Mouse (Mus musculus): ENCODE data around the gene Hist1h1d.
"Not testable (repeated sequence)": the region's sequence is repeated elsewhere in the genome, so short reads cannot be mapped to it uniquely, and the experiment has no call there.

The Hist1h1d gene

GRCm38 (mm10) chr13:23536076-23536822, 16.8 kb upstream of the Hist1h1d start:
- no peak for TF ChIP-seq GATA4 (IDR thresholded peaks at IDR 0.05; ENCODE audit: insufficient replicate concordance, low read length)

DNA sequence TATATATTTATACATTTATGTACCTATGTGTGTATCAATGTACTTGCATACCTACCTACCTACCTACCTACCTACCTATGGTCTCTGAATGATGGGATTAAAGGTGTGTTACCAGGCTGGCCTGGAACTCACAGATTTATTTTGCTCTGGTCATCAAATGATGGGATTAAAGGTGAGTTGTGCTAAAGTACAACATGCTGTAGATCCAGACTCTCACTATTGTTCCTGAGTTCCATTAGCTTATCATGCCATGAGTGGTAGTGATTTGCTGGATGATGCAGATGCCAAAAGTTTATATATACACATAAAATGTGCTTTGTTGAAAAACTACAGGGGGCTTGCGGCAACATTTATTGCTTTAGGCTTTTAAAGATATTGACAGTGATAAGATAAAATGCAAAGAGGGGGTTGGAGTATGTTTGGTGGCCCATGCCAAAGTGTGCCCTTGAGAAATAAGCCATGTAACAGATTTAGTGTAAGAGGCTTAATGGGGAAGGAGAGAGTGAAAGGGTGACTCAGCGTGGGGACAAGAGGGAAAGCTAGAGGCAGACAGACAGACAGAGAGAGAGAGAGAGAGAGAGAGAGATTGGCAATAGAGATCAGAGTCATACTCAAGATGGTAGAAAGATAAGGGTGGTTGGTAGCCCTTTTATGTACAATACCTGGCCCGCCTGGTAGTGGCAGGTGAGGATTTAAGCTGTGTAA, 15.9 kb upstream of the Hist1h1d start:
- TF ChIP-seq GATA4 (IDR thresholded peaks at IDR 0.05; ENCODE audit: insufficient replicate concordance, low read length): no peak

DNA sequence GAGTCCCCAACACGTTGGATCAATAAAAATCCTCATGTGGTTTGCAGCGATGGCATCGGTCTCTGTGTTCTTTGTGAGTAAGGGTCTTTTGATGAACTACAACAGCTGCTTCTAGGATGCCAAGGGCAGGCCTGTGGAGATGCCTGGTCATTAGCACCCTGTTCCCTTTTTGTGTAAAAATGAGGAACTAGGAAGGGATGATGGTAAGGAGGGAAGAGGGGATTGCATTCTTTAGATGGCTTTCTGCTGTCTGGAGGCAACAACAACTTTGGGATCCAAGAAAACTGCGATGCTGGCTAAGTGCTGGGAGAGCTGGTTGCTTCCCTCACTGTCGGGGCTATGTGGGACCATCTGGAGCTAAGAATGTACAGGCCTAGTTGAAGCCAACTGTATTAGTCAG, 14.8 kb upstream of the Hist1h1d start:
- TF ChIP-seq GATA4 (IDR thresholded peaks at IDR 0.05; ENCODE audit: insufficient replicate concordance, low read length): no peak

GRCm38 (mm10) chr13:23541497-23541896, 11.6 kb upstream of the Hist1h1d start:
- TF ChIP-seq GATA4 (IDR thresholded peaks at IDR 0.05; ENCODE audit: insufficient replicate concordance, low read length): no peak

DNA sequence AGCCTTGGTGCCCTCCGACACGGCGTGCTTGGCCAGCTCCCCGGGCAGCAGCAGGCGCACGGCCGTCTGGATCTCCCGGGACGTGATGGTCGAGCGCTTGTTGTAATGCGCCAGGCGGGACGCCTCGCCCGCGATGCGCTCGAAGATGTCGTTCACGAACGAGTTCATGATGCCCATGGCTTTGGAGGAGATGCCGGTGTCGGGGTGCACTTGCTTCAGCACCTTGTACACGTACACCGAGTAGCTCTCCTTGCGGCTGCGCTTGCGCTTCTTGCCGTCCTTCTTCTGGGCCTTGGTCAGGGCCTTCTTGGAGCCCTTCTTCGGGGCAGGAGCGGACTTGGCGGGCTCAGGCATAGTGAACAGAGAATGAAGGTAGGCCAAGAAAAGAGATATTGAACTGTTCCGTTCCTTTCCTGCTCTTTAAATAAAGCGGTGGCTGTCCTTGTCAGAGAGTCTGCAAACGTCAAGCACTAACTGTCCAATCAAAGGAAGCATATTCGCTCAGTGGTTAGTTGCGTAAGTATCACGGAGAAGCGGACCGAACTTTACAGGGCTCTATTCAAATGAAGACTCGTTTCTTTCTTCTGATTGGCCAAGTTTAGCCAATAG, 10.0 kb upstream of the Hist1h1d start, which contains the start of gene Hist1h2bh:
Hist1h2bh (minus strand) TSS at position 394 of the 609 bp plus-strand sequence.
- not testable (repeated sequence) for TF ChIP-seq GATA4 (IDR thresholded peaks at IDR 0.05; ENCODE audit: insufficient replicate concordance, low read length)

DNA sequence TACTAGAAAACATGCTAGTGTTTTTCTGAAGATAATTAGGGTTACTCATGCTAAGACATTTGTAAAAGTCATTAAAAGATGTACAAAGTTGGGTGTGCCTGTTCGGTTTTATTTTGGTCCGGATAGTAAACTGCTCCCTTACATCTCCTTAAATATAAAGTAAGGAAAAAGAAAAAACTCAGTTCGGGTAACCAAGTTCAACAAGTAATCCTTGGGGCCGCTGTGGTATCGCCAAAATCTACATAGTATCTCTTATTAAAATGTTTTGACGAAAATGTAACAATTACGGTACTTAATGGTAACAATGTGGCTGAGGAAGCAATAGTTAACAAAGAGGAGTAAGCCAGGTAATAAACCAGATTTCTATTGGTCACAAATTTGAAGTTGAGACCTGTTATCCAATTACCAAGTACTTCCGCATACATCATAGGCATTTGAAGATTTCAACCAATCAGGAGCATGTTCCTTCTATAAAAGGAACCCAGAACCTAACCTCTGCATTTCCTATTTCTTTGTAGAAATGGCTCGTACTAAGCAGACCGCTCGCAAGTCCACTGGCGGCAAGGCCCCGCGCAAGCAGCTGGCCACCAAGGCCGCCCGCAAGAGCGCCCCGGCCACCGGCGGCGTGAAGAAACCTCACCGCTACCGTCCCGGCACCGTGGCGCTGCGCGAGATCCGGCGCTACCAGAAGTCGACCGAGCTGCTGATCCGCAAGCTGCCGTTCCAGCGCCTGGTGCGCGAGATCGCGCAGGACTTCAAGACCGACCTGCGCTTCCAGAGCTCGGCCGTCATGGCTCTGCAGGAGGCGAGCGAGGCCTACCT, 8.9 kb upstream of the Hist1h1d start, which contains the start of gene Hist1h3f:
Hist1h3f (plus strand) TSS at position 88 of the 822 bp plus-strand sequence.
- TF ChIP-seq GATA4 (IDR thresholded peaks at IDR 0.05; ENCODE audit: insufficient replicate concordance, low read length): no peak

GRCm38 (mm10) chr13:23546694-23547093, 6.4 kb upstream of the Hist1h1d start:
- no peak for TF ChIP-seq GATA4 (IDR thresholded peaks at IDR 0.05; ENCODE audit: insufficient replicate concordance, low read length)

- TF ChIP-seq GATA4 (IDR thresholded peaks at IDR 0.05; ENCODE audit: insufficient replicate concordance, low read length): no peak
These were observed 2.3 kb upstream of the Hist1h1d start for GRCm38 (mm10) chr13:23550761-23551145.

DNA sequence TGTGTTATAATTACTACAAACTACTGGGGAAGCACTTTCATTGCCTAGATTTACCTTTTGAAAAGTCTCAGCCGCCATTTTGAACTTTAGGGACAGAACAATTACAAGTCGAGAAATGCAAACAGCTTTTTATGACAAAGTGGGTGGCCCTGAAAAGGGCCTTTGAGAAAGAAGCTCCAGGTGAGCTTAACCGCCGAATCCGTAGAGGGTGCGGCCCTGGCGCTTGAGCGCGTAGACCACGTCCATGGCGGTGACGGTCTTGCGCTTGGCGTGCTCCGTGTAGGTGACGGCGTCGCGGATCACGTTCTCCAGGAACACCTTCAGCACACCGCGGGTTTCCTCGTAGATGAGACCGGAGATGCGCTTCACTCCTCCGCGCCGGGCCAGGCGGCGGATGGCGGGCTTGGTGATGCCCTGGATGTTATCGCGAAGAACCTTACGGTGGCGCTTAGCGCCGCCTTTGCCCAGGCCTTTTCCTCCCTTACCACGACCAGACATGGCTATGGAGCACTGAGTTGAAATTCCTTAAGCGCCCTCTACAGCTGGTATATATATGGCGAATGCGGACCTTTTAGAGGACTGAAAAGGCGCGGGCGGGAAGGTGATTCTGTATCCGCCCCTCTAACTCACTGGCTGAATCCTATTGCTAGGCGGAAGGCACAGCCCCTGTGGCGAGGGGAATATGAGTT, 1.8 kb upstream of the Hist1h1d start, which contains the start of gene Hist1h4f:
Hist1h4f (minus strand) TSS at position 503 of the 689 bp plus-strand sequence.
- not testable (repeated sequence) for TF ChIP-seq GATA4 (IDR thresholded peaks at IDR 0.05; ENCODE audit: insufficient replicate concordance, low read length)

DNA sequence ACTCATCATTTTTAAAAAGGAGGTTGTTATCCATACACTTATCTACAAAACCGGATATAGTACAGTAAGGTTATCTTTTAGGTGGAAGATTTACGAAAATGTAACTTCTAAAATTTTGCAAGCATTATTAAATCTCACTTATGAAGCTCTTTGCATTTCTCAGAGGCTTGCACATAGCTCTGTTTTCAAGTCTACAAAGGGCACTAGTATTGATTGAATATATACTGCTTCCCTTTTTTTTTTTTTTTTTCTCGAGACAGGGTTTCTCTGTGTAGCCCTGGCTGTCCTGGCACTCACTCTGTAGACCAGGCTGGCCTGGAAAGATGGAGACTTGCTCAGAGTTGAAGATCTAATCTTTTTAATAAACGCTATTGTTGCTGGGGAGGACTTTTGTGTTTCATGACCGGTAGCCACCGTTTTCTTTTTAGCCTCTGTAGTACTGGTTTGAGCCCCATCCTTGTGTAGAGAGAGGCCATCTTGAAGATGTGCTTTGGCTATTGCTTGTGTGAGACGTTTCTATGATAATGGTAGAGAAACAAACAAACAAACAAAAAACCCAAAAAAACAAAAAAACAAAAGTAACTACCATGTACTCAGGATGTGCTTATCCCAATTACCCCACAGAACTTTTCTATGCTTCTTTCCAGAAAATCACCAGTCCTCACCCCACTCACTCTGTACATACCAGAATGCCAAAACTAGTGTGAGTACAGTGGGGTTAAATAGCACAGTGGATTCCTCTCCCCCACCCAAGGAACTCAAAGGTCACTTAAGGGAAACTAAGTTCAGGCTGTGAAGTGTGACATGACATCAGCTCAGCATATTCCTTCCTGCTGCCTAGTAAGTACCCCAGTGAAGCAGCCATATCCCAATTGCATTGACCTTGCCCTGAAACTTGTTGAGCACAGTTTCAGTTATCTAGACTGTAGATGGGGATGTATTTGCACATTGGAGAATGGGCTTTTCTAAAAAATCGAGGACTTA, 839 bp upstream of the Hist1h1d start:
- no peak for TF ChIP-seq GATA4 (IDR thresholded peaks at IDR 0.05; ENCODE audit: insufficient replicate concordance, low read length)

GRCm38 (mm10) chr13:23554393-23554792, 1.3 kb downstream of the Hist1h1d start:
- no peak for TF ChIP-seq GATA4 (IDR thresholded peaks at IDR 0.05; ENCODE audit: insufficient replicate concordance, low read length)

DNA sequence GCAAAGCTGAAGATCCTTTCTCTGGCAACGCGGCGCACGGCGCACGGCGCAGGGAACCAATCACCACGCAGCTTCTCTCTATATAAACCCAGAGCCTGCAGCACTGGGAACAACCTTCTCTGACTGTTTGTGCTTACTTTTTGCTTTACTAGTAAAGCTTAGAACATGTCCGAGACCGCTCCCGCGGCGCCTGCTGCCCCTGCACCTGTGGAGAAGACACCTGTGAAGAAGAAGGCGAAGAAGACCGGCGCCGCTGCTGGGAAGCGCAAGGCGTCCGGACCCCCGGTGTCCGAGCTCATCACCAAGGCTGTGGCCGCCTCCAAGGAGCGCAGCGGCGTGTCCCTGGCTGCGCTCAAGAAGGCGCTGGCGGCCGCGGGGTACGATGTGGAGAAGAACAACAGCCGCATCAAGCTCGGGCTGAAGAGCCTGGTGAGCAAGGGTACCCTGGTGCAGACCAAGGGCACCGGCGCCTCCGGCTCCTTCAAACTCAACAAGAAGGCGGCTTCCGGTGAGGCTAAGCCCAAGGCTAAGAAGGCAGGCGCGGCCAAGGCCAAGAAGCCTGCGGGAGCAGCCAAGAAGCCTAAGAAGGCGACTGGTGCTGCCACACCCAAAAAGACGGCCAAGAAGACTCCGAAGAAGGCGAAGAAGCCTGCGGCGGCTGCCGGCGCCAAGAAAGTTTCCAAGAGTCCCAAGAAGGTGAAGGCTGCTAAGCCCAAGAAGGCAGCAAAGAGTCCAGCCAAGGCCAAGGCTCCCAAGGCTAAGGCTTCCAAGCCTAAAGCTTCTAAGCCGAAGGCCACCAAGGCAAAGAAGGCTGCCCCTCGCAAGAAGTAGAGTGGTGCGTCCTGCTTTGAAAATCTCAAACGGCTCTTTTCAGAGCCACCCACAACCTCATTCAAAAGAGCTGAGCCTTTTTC, 2.1 kb downstream of the Hist1h1d start:
- no peak for TF ChIP-seq GATA4 (IDR thresholded peaks at IDR 0.05; ENCODE audit: insufficient replicate concordance, low read length)

Measured in liver, adult (tissue).